Mouse (Mus musculus) MEL (cell line): Measurements from ENCODE around the gene Vill. TPM values are rescaled to one million over a fixed set of nuclear protein-coding genes. Genes with fewer than 3 reads are reported as not detected.

ENCODE experiments used
- DNase-seq: peaks from one replicate; pipeline ENCODE4 v3.0.0; 2011; ENCODE audit warnings: low read depth, low spot score
- H3K27ac ChIP-seq: 2 replicates; pipeline ENCODE4 v1.5.1; 2012; ENCODE audit warnings: low read depth, mild to moderate bottlenecking, control low read depth, low read length, moderate library complexity; ENCODE audit not compliant: control insufficient read depth
- H3K27me3 ChIP-seq, 2 experiments: fragments of 150-350 bp in 1 of 2; sonication (generic) in 1 of 2; 2 replicates each; pipeline ENCODE4 v1.6.1; 2012; ENCODE audit warnings: low read length in 2 of 2, mild to moderate bottlenecking in 2 of 2, improper control_type of control experiment in 1 of 2, moderate library complexity in 1 of 2; ENCODE audit not compliant: insufficient read depth in 2 of 2, control insufficient read depth in 1 of 2
- H3K36me3 ChIP-seq, 2 experiments: 2 replicates each; pipeline ENCODE4 v1.6.1; 2012 to 2014; ENCODE audit warnings: low read length in 2 of 2, improper control_type of control experiment in 1 of 2, inconsistent platforms in 1 of 2, mild to moderate bottlenecking in 1 of 2; ENCODE audit not compliant: insufficient read depth in 2 of 2, control insufficient read depth in 1 of 2
- H3K4me1 ChIP-seq, 2 experiments: fragments of 150-350 bp in 1 of 2; sonication (generic) in 1 of 2; 2 replicates each; pipeline ENCODE4 v1.6.1; 2012; ENCODE audit warnings: low read length in 2 of 2, improper control_type of control experiment in 1 of 2, mild to moderate bottlenecking in 1 of 2; ENCODE audit not compliant: insufficient read depth in 2 of 2, control insufficient read depth in 1 of 2
- H3K4me3 ChIP-seq, 2 experiments: fragments of 150-350 bp in 1 of 2; sonication (generic) in 1 of 2; 2 replicates each; pipeline ENCODE4 v1.5.1; 2012; ENCODE audit warnings: low read depth in 2 of 2, low read length in 2 of 2, mild to moderate bottlenecking in 2 of 2, moderate library complexity in 2 of 2, control low read depth in 1 of 2, improper control_type of control experiment in 1 of 2; ENCODE audit not compliant: control insufficient read depth in 1 of 2, insufficient read depth in 1 of 2
- H3K79me2 ChIP-seq: 2 replicates; pipeline ENCODE4 v1.6.1; 2012; ENCODE audit warnings: mild to moderate bottlenecking, low read length, moderate library complexity; ENCODE audit not compliant: control insufficient read depth, poor library complexity, insufficient read depth
- H3K9ac ChIP-seq: 2 replicates; pipeline ENCODE4 v1.6.1; 2012; ENCODE audit warnings: low read depth, mild to moderate bottlenecking, control low read depth, low read length, moderate library complexity; ENCODE audit not compliant: control insufficient read depth, poor library complexity, severe bottlenecking
- H3K9me3 ChIP-seq: fragments of 150-350 bp; sonication (generic); replicated peaks from 2 replicates; pipeline ENCODE4 v1.6.1; 2012; ENCODE audit warnings: mild to moderate bottlenecking, low read length, improper control_type of control experiment, moderate library complexity; ENCODE audit not compliant: insufficient read depth
- CHD1 ChIP-seq: IDR thresholded peaks from 2 replicates; pipeline ENCODE4 v1.6.1; 2012; ENCODE audit warnings: low read depth, mild to moderate bottlenecking, inconsistent platforms, low read length, improper control_type of control experiment
- CHD2 ChIP-seq: IDR thresholded peaks from 2 replicates; pipeline ENCODE4 v1.6.1; 2011; ENCODE audit warnings: low read length, improper control_type of control experiment
- E2F4 ChIP-seq: IDR thresholded peaks from 2 replicates; pipeline ENCODE4 v1.6.1; 2011; ENCODE audit warnings: low read depth, low read length, improper control_type of control experiment, borderline replicate concordance
- ELF1 ChIP-seq: IDR thresholded peaks from 2 replicates; pipeline ENCODE4 v1.6.1; 2014; ENCODE audit warnings: low read depth, mild to moderate bottlenecking, inconsistent platforms, low read length, improper control_type of control experiment, moderate library complexity
- EP300 ChIP-seq, 2 experiments: IDR thresholded peaks; 2 replicates each; pipeline ENCODE4 v1.6.1; 2011; ENCODE audit warnings: improper control_type of control experiment in 2 of 2, low read length in 2 of 2, low read depth in 1 of 2, mild to moderate bottlenecking in 1 of 2
- ETS1 ChIP-seq: IDR thresholded peaks from 2 replicates; pipeline ENCODE4 v1.6.1; 2012; ENCODE audit warnings: low read depth, mild to moderate bottlenecking, inconsistent platforms, low read length, improper control_type of control experiment, moderate library complexity
- GATA1 ChIP-seq: IDR thresholded peaks from 2 replicates; pipeline ENCODE4 v1.6.1; 2011; ENCODE audit warnings: low read depth, low read length, improper control_type of control experiment
- KAT2A ChIP-seq: conservative IDR thresholded peaks from 2 replicates; pipeline ENCODE4 v1.6.1; 2012; ENCODE audit warnings: low read depth, low read length, improper control_type of control experiment, inconsistent platforms
- MAX ChIP-seq: IDR thresholded peaks from 2 replicates; pipeline ENCODE4 v1.6.1; 2011; ENCODE audit warnings: low read length, improper control_type of control experiment
- MAZ ChIP-seq: IDR thresholded peaks from 2 replicates; pipeline ENCODE4 v1.6.1; 2012; ENCODE audit warnings: low read depth, mild to moderate bottlenecking, inconsistent platforms, low read length, improper control_type of control experiment
- MXI1 ChIP-seq: IDR thresholded peaks from 2 replicates; pipeline ENCODE4 v1.6.1; 2011; ENCODE audit warnings: mild to moderate bottlenecking, low read depth, low read length, improper control_type of control experiment
- MYC ChIP-seq: IDR thresholded peaks from 2 replicates; pipeline ENCODE4 v1.6.1; 2011; ENCODE audit warnings: low read depth, mild to moderate bottlenecking, low read length, improper control_type of control experiment, moderate library complexity
- NELFE ChIP-seq: IDR thresholded peaks from 2 replicates; pipeline ENCODE4 v1.6.1; 2011; ENCODE audit warnings: low read depth, low read length, improper control_type of control experiment
- NRF1 ChIP-seq: IDR thresholded peaks from 2 replicates; pipeline ENCODE4 v1.6.1; 2014; ENCODE audit warnings: low read depth, mild to moderate bottlenecking, inconsistent platforms, low read length, improper control_type of control experiment, moderate library complexity; ENCODE audit not compliant: poor library complexity, insufficient read depth, severe bottlenecking
- POLR2A ChIP-seq, 2 experiments: IDR thresholded peaks; 2 replicates each; pipeline ENCODE4 v1.6.1; 2011 to 2012; ENCODE audit warnings: low read length in 2 of 2, mild to moderate bottlenecking in 2 of 2, control low read depth in 1 of 2, improper control_type of control experiment in 1 of 2, low read depth in 1 of 2, moderate library complexity in 1 of 2; ENCODE audit not compliant: control insufficient read depth in 1 of 2, insufficient read depth in 1 of 2, poor library complexity in 1 of 2
- RAD21 ChIP-seq: IDR thresholded peaks from 2 replicates; pipeline ENCODE4 v1.6.1; 2011; ENCODE audit warnings: mild to moderate bottlenecking, low read depth, low read length, improper control_type of control experiment
- RCOR1 ChIP-seq: IDR thresholded peaks from 2 replicates; pipeline ENCODE4 v1.6.1; 2012; ENCODE audit warnings: low read depth, mild to moderate bottlenecking, inconsistent platforms, low read length, improper control_type of control experiment
- SIN3A ChIP-seq: IDR thresholded peaks from 2 replicates; pipeline ENCODE4 v1.6.1; 2012; ENCODE audit warnings: low read length, improper control_type of control experiment, inconsistent platforms
- TAL1 ChIP-seq: IDR thresholded peaks from 2 replicates; pipeline ENCODE4 v1.6.1; 2012; ENCODE audit warnings: mild to moderate bottlenecking, inconsistent platforms, low read length, moderate library complexity, mixed read lengths
- TCF12 ChIP-seq: IDR thresholded peaks from 2 replicates; pipeline ENCODE4 v1.6.1; 2014; ENCODE audit warnings: low read depth, mild to moderate bottlenecking, inconsistent platforms, low read length, improper control_type of control experiment, moderate library complexity
- UBTF ChIP-seq: IDR thresholded peaks from 2 replicates; pipeline ENCODE4 v1.6.1; 2012; ENCODE audit warnings: low read depth, mild to moderate bottlenecking, inconsistent platforms, low read length, improper control_type of control experiment, moderate library complexity, borderline replicate concordance; ENCODE audit not compliant: insufficient read depth
- USF1 ChIP-seq: IDR thresholded peaks from 2 replicates; pipeline ENCODE4 v1.6.1; 2014; ENCODE audit warnings: low read depth, mild to moderate bottlenecking, inconsistent platforms, low read length, improper control_type of control experiment, moderate library complexity
- USF2 ChIP-seq, 2 experiments: IDR thresholded peaks; 2 replicates each; pipeline ENCODE4 v1.6.1; 2011 to 2012; ENCODE audit warnings: improper control_type of control experiment in 2 of 2, low read length in 2 of 2, borderline replicate concordance in 1 of 2, inconsistent platforms in 1 of 2, low read depth in 1 of 2, mild to moderate bottlenecking in 1 of 2; ENCODE audit not compliant: insufficient read depth in 1 of 2
- ZKSCAN1 ChIP-seq: IDR thresholded peaks from 2 replicates; pipeline ENCODE4 v1.6.1; 2012; ENCODE audit warnings: low read depth, mild to moderate bottlenecking, inconsistent platforms, low read length, improper control_type of control experiment, moderate library complexity
- ZMIZ1 ChIP-seq: IDR thresholded peaks from 2 replicates; pipeline ENCODE4 v1.6.1; 2012; ENCODE audit warnings: low read depth, mild to moderate bottlenecking, inconsistent platforms, low read length, improper control_type of control experiment, moderate library complexity
- ZNF384 ChIP-seq: IDR thresholded peaks from 2 replicates; pipeline ENCODE4 v1.6.1; 2012; ENCODE audit warnings: low read depth, mild to moderate bottlenecking, inconsistent platforms, low read length, improper control_type of control experiment
- polyA plus RNA-seq, 2 experiments: library from polyadenylated mRNA; stranded (reverse) in 1 of 2; unstranded in 1 of 2; fragments of >175 nt in 1 of 2; fragments of >200 nt in 1 of 2; gene quantifications; 2 replicates each; pipeline versions ENCODE4 v1.2.1 to v1.2.4; 2012; ENCODE audit warnings: low replicate concordance in 2 of 2, low read depth in 1 of 2; ENCODE audit not compliant: insufficient read length in 2 of 2, insufficient read depth in 1 of 2, missing spikeins in 1 of 2
- total RNA-seq: library from RNA; depleted of rRNA; stranded (reverse); fragments of 300-350 nt; gene quantifications from 2 replicates; pipeline ENCODE4 v1.2.3, GENCODE M21; 2012

Gene Vill
- total and polyA plus RNA-seq, 3 experiments: 76.2 to 197 (median 90.9) TPM

GRCm38 (mm10) chr9:119053964-119054576 lies 1.5 kb downstream of the Vill start (continued):
- TF ChIP-seq ELF1 (no peak), POLR2A (IDR thresholded peaks at IDR 0.05; ENCODE audit: control insufficient read depth in 1 of 2, insufficient read depth in 1 of 2, low read depth in 1 of 2, low read length in 2 of 2, poor library complexity in 1 of 2) (no peak), NRF1 (no peak), ZMIZ1 (no peak), GATA1 (peak; percentile 48), MYC (no peak), UBTF (no peak), ZNF384 (no peak), RAD21 (no peak), MXI1 (peak; percentile 48), USF1 (peak; percentile 41; the same call in 1 of the 2 replicates), CHD1 (no peak), MAX (no peak), RCOR1 (no peak), TCF12 (no peak), SIN3A (peak; percentile 33; the same call in 1 of the 2 replicates), E2F4 (no peak), USF2 (IDR thresholded peaks at IDR 0.05; ENCODE audit: borderline replicate concordance in 1 of 2, insufficient read depth in 1 of 2, low read depth in 1 of 2, low read length in 2 of 2) (no peak), NELFE (no peak), ETS1 (0 out of 2 replicates have a peak, but pooled peaks have one; percentile 30), MAZ (no peak), CHD2 (no peak), EP300 (IDR thresholded peaks at IDR 0.05; ENCODE audit: low read depth in 1 of 2, low read length in 2 of 2) (peak; percentile 23 to 54; a peak in 3 of 4 replicates)

- H3K79me2 ChIP-seq: no peaks in the 10 kb centered on the region; the same call in 1 of the 2 replicates
- no peaks in the 10 kb centered on the region for H3K9me3 ChIP-seq
- DNase-seq: no peak
- no peaks in the 10 kb centered on the region for H3K27me3 ChIP-seq
- no peak overlapping the region for H3K9ac ChIP-seq
- no peak overlapping the region for H3K4me3 ChIP-seq
- peaks cover 7 to 15% of the 10 kb centered on the region in 2 experiments; a peak in 3 of 4 replicates for H3K4me1 ChIP-seq
- TF ChIP-seq MYC: no peak
- no peak for TF ChIP-seq NRF1
- no peak for TF ChIP-seq TAL1
- TF ChIP-seq ELF1: no peak
- no peak for TF ChIP-seq ZNF384
- TF ChIP-seq E2F4: no peak
- TF ChIP-seq ETS1: no peak
- TF ChIP-seq MAX: no peak
- no peak for TF ChIP-seq MXI1
- no peak for TF ChIP-seq ZKSCAN1
- no peak for TF ChIP-seq KAT2A
- H3K36me3 ChIP-seq: peaks cover 0 to 12% of the 10 kb centered on the region in 2 experiments; a peak in 2 of 4 replicates
- H3K27ac ChIP-seq: no peak overlapping the region
These were observed 2.8 kb downstream of the Vill start for GRCm38 (mm10) chr9:119055336-119055735.
